Mouse (Mus musculus) lung, postnatal 36 days (tissue): ENCODE data around the gene Nfib.

Experiments
- DNase-seq: peaks from one replicate; pipeline ENCODE4 v3.0.0; 2022; ENCODE audit warnings: mixed read lengths

The Nfib gene

GRCm38 (mm10) chr4:82509771-82510170 is 195.8 kb downstream of the Nfib start:
- no peak for DNase-seq

GRCm38 (mm10) chr4:82509166-82509767 is 196.3 kb downstream of the Nfib start:
- no peak for DNase-seq

DNA sequence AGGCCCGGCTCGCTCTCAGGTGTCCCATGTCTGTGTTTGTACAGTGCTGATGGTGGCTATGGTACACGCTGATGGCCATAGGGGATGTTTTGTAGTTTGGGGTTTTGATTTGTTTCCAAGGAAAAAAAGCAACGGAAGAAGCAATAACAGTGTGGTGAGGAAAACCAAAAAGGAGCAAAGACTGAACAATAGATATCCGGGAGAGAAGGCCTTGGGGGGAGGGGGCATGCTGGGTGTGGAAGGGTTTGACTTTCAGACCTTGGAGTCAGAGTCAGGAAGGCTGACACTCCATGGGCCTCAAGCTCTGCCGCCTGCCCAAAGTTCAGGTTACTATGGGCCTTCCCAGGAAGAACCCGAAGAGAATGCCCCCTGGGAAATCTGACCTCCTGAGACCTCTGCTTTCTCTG is 197.3 kb downstream of the Nfib start:
- DNase-seq: no peak

- peak; percentile 51 for DNase-seq
Observed at GRCm38 (mm10) chr4:82507541-82508280, 197.8 kb downstream of the Nfib start.

DNA sequence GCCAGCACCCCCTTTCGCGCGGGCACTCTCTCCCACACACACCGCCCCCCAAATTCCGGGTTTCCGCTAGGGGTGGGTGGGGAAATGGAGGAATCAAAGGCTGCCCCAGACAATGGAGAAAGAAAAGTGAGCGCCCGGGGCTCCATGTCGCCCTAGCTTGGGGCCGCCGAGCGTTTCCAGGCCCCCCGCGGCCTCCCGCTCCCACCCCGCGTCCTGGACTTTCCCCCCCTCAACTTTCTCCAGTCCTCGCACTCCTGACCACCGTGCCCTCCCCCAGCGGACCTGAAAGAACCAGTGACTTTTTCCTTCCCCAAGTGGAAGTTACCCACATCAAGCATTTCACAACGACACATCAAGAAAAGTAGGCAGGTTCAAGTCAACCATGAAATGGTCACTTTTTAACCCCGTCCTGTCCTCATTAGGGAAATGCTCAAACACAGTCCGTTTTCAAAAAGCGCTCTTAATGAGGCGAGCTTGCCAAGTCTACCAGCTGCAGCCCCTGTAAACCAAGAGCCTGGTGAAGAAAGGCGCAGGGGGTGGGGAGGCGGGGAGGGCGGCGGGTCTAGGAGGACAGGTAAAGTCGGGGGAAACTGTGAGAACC is 198.7 kb downstream of the Nfib start:
- peak; percentile 78 for DNase-seq

- DNase-seq: peak; percentile 91
Observed at GRCm38 (mm10) chr4:82506081-82506730, 199.3 kb downstream of the Nfib start.

- DNase-seq: peak; percentile 84
Observed at GRCm38 (mm10) chr4:82505121-82506031, 200.2 kb downstream of the Nfib start.

DNA sequence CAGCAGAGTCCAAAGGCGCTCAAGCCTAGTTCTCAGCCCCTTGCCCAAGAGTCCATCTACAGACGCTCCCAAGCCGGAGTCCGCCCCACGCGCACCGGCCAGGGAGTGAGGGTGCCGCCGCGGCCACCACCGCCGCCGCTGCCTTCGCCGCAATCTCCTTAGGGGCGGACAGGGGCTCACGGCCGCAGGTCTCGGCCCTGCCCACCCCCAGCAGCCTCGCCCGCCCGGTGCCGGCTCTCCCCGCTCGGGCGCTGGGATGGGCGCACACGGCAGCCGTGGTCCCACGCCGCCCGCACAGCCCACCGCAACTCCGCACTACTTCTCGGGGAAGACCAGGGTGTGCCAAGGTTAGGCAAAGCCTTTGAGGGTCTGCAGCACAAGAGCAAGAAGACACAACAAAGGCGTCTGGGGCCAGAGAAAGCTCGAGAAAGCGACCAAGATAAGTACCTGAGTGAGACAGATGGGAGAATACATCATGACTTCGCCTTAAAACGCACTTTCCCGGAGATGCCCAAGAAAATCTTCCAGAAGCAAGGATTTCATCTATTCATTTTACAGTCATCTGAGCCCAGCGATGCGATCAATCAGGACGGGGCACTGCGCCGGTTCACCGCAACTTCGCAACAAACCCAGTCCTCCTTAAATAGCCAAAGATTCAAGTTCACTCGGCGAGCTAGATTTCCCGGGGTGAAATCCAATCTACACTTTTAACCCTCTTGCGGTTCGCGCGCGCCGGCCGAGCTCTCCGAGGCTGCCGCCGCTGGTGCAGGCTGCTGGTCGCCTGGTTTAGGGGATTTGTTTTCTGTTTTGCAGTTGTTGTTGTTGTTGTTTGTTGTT is 201.0 kb downstream of the Nfib start:
- DNase-seq: peak; percentile 45

DNA sequence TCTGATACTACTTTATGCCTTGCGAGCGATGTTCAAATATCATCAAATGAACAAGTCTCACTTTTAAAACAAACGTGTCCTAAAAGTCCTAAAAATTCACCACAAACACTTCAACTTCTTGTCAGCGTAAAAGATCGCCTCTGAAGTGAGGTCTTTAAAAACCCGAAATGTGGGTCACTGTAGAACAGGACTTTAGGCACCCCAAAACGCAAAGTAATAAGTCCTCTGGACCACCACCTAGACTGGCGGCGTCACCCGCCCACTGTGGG is 201.6 kb downstream of the Nfib start:
- no peak for DNase-seq

DNA sequence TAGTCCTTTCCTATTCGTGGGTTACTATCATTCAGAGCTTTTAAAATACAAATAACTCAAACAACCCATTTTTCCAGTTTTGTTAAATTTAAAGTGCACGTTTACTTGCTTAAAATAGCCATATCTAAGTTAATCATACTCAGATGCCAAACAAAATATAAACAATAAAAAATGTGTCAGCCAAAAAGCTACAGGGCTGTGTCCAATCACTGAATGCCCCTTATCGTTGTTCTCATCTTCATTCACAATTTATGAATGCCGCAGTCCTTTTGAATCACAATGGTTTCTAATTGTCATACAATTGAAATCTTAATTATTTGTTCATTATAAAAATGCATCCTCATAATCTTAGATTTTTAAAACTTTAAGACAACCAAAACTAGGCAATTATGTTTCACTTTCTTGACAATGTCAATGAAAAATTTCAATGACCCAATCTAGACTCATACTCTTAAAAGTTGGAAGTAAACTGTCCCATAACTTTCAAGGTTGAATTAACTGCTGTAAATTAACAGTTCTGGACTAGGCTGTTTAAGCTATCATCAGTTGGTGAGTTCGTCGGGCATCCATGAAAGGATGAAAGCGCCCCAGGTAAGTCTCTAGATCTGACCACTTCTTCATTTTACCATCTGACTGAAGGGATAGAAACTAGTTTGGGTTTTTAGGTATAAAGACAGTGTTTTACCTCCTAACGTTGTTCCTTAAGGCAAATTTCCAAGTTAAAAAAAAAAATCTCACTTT is 202.1 kb downstream of the Nfib start:
- DNase-seq: no peak

- DNase-seq: no peak
Observed at GRCm38 (mm10) chr4:82502611-82503010, 202.9 kb downstream of the Nfib start.

DNA sequence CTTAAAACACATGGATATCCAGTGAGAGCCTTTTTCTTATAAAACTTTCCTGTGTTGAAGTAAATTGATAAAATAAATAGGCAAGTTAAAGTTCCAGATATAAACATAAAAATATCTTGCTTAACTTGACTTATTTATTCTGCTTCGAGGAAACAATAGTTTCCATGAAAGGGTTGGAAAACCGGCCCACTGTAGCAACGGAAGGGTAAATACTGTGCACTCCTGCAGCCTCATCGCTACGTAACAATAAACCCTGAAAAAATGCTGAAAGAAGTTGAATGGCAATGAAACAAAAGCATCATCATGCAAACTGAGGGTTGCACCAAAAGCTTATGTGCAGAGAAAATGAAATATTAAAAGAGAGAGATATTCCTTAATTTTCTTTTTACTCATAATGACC is 203.5 kb downstream of the Nfib start:
- DNase-seq: no peak

- no peak for DNase-seq
Observed at GRCm38 (mm10) chr4:82500578-82501098, 204.9 kb downstream of the Nfib start.

- DNase-seq: no peak
Observed at GRCm38 (mm10) chr4:82499725-82500577, 205.6 kb downstream of the Nfib start.

DNA sequence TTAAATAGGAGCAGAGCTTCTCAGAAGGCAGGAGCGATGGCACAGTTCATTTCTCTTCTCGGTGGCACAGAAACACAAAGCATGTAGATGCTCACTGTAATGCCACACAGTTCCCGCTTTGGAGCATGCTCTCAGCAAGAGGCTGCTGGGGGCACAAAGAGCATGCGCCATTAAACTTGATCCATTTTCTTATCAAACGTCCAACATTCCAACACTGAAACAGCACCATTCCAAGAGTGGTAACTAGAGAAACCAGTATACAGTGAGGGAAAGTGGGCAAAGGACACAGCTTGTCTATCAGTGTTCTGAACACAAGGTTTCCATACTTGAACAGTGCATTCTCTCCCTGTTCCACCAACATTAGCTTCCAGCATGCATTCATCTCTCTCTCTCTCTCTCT is 206.3 kb downstream of the Nfib start:
- peak; percentile 48 for DNase-seq

GRCm38 (mm10) chr4:82497671-82498631 is 207.6 kb downstream of the Nfib start:
- no peak for DNase-seq

- DNase-seq: peak; percentile 52
Observed at GRCm38 (mm10) chr4:82497141-82497566, 208.4 kb downstream of the Nfib start.

- no peak for DNase-seq
Observed at GRCm38 (mm10) chr4:82496383-82496782, 209.2 kb downstream of the Nfib start.

DNA sequence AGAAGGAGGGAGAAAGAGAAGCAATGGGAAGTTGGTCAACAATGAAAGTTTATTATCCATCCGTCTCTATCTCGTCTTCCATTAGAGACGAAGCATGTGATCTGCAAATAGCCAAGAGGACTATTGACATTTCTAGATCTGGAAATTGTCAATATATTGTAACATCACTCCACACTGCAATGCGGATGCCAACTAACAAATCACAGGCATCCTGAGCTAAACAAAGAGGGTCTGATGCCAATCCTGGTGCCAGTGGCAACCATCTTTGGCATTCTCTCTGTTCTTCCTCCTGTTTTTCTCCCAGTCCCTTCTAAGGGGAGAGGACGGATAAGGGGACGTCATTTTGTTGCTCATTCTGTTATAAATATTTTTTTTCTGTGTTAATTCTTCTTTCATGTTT is 209.9 kb downstream of the Nfib start:
- no peak for DNase-seq
